Mouse (Mus musculus): Measurements from ENCODE around the gene Camkk1.

Gene Camkk1

DNA sequence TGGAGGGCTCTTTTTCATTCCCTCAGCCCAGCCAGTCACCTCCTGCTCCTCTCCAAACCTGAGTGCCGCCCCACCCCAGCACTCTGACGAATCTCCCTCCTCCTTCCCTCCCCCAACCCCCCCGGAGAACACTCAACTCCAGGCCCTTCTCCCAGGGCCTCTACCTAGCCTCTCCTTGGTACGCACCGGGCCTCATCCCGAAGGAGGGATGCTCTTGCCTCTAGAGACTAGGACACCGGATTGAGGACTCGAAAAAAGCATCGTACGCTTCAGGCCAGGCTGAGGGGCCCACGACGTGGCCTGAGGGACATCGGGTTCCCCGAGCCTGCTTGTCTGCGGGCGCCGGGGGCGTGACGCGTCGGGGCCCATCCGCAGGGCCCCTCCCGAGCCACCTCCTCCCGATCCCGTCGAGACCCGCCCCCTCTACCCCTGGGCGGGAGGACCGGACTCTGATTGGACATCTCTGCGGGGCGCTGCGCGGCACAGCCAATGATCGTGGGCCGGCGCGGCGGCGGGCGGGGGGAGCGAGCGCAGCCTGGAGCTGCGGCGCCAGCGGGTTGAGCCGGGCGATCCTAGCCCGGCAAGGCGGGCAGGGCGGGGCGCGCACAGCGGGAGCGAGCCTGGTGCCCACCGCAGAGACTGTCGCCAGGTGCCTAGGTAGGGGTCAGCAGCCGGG, at the start of gene Camkk1:
Camkk1 (plus strand) TSS at position 538 of the 676 bp plus-strand sequence.
- peak; percentile 87 for DNase-seq (ENCODE audit: low spot score)

DNA sequence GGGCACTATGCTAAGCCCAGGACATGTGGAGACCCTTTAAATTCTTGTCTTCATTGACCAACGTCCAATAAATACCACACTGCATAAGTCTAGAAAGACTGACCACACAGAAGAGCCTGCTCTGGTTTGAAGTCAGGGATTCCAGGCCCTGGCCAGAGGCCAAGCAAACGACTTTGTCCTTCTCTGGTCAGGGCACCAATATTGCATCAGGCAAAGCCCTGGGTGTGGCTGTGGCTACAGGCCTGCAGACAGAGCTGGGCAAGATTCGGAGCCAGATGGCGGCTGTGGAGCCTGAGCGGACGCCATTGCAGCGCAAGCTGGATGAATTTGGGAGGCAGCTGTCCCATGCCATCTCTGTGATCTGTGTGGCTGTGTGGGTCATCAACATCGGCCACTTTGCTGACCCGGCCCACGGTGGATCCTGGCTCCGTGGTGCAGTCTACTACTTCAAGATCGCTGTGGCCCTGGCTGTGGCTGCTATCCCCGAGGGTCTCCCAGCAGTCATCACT, 43.8 kb upstream of the Camkk1 start:
- DNase-seq (ENCODE audit: low spot score): no peak

DNA sequence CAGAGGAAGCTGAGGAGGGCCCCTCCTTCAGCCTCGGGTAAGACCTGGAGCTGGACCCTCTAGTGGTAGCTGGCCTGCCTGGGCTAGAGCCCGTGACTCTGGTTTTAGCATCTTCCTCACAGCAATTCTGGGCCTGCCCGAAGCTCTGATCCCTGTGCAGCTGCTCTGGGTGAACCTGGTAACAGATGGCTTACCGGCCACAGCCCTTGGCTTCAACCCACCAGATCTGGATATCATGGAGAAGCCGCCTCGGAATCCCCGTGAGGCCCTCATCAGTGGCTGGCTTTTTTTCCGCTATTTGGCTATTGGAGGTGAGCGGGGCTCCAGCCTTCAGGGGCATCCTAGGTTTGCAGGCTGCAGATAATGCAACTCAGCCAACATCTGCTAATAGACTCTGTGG, 36.3 kb upstream of the Camkk1 start:
- DNase-seq (ENCODE audit: low spot score): no peak

DNA sequence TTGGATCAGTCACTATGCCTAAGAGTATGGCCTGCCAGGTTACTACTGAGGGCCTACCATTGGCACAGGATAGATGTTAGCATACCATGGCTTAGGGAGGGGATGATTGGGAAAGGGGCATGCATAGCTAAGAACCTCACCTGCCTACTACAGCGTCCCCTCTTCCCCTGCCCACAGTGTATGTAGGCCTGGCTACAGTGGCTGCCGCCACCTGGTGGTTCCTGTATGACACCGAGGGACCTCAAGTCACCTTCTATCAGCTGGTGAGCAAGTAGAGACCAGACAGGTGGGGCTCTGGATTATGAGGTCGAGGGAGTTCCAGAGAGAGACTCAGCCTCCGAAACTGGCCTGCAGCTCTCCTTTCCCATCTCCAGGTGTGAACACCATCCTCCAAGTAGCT, 35.5 kb upstream of the Camkk1 start:
- DNase-seq (ENCODE audit: low spot score): no peak

DNA sequence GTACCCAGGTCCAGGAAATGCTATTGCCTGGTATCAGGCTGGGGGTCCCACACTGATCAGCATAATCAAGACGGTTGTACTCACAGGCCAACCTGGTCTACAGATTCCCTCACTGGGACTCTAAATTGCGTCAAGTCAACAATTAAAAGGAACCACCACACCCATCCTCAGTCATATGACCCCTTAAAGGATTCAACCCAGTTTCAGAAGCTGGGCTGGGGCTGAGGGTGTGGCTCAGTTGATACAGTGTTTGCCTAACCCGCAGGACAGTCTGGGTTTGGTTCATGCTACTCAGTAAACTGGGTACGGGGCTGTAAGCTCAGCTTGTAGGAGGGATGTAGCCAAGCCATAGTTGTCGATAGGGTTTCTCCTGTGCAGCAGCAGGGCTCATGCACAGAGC, 32.1 kb upstream of the Camkk1 start:
- no peak for DNase-seq (ENCODE audit: low spot score)

DNA sequence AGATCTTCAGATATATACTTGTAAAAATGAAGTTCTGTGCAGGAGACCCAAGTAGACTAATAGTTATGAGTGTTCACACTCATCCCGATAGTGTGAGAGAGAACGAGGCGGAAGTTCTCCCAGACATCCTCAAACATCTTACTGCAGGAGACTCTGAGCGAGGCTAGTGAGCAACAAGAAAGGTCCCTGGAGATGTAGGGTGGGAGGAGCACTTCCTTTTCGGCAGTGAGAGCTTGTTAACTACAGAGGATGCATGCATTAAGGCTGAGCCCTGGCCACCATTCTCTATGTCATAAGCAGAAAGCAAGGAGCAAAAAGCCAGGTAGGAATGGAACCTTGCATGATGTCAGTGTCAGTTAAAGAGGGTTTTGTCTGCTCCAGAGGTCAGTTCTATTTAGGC, 31.6 kb upstream of the Camkk1 start:
- no peak for DNase-seq (ENCODE audit: low spot score)

DNA sequence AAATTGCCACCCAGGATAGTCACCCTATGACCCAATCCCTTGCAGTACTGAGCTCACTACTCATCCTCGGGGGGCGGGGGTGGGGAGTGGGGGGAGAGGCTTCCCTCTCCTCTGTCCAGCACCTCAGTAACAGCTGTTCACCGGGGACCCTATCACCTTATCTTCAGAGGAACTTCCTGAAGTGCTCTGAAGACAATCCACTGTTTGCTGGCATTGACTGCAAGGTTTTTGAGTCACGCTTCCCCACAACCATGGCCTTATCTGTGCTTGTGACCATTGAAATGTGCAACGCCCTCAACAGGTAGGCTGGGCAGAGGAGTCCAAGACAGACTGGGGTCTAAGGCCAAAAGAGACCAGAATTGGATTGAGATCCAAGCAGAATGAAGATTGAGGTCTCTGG, 31.0 kb upstream of the Camkk1 start:
- no peak for DNase-seq (ENCODE audit: low spot score)

DNA sequence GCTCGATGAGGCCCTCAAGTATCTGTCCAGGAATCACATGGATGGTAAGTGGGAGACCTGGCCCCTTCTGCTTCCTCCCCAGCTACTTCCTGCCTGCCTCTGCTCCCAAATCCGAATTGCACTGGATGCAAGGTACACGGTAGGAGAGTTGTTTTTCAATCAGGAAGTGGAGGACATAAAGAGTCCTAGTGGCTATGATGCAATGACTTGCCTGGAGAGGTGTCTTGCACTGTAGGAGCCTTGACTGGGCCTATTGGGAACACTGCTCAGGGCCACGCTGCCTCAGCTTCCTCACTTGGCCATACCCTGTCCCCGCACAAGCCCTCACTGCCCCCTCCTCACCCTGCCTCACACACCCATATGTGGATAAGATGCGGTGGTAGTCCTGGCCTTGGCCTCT, 29.8 kb upstream of the Camkk1 start:
- DNase-seq (ENCODE audit: low spot score): no peak

DNA sequence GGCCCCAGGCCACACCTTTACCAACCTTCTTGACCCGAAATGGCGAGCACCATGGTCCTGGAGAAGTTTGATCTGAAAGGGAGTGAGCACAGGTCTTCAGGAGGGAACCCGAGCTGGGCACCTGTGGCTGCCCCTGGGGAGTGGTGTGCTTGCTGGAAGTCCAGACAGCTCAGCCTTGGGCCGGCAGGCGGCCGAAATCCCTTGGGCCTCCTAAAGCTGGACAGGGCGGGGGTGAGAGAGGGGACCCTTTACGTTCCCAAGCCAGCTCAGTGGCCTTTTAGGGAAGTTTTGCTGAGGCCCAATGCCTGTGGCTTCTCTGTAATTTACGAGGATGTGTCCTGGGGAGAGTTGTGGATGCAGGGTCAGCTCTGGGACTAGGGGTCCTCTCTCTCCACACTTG, 28.1 kb upstream of the Camkk1 start:
- DNase-seq (ENCODE audit: low spot score): no peak

DNA sequence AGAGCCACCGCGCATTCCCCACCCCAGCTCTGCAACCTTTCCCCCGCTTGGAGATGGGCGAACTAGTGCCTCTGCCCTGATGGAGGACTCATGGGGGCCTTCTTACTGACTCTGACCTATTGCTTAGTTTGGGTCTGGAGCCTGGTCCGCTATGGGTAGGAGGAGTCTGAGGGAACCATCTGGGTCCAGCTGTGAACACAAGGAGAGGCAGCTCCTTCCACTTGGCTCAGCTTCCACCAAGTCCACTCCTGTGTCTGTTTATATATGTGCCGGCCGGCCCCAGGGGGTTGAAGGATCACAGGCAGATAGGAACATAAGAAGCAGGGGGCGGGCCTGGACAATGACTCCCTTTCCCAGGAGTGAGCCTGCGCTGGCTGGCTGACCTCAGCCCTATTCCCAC, 26.8 kb upstream of the Camkk1 start:
- DNase-seq (ENCODE audit: low spot score): peak; percentile 29

DNA sequence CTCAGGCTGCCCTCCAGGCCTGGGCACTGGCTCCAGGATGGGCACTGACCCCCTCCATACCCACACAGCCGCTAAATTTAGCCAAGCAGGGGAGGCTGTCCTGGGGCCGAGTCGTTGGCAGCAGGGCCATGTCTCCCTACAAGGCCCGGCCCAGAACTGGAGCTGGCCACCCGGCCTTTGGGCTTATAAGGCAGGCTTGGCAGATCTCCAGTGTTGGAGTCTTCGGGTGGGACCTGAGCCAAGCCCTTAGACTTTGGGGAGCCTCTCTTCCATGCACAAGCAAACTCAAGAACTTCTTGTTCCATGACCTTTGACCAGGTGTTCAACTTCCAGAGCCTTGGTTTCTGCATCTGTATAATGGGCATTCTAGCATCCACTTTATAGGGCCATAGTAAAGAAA, 22.5 kb upstream of the Camkk1 start:
- no peak for DNase-seq (ENCODE audit: low spot score)

DNA sequence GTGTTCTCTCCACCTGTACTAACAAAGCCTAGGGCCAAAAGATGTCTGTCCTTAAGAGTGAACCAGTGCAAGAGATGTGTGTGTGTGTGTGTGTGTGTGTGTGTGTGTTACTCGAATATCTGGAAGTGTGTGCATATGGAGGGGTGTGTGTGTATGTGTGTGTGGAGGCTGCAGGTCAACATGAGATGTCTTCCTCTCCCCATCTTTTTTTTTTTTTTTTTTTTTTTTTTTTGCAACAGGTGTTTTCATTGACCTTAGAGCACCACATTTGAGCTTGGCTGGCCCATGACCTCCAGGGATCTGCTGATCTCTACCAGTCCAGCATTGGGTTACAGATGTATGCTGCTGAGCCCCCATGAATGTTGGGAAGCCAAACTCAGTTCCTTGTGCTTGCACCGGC, 22.0 kb upstream of the Camkk1 start:
- no peak for DNase-seq (ENCODE audit: low spot score)

DNA sequence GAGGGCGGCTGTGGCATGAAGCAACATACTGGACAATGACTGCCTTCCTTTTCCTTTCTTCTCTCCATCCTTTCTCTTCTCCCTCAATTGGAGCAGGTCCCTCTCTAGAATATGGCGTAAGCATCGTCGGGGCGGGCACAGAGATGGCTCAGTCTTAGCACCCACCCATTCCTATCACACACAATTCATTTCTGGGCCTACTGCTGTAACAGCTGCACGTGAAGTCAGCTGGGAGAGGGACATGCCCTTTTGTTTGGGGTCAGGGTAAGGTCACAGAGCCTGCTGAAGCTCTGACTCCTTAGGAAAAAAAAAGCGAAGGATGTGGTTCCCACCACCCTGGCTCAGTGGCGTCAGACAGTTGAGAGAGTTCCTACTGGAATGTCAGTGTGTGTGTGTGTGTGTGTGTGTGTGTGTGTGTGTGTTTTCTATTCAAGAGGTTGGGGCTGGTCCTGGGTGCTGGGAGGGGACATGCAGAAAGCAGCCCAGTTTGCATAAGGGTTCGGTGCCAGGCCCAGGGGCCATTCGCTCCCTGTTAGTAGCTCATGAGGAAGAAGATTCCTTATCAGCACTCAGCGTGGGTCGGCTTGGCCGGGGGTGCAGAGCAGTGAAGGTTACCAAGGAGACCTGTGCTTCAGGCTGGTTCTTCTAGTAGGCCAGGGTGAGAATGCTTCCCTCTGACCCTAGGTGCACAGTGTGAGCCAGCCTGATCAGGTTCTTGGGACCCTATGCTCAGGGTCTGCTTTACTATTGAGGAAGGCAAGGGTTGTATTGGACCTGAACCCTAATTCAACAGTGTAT, 21.1 kb upstream of the Camkk1 start:
- DNase-seq (ENCODE audit: low spot score): no peak

DNA sequence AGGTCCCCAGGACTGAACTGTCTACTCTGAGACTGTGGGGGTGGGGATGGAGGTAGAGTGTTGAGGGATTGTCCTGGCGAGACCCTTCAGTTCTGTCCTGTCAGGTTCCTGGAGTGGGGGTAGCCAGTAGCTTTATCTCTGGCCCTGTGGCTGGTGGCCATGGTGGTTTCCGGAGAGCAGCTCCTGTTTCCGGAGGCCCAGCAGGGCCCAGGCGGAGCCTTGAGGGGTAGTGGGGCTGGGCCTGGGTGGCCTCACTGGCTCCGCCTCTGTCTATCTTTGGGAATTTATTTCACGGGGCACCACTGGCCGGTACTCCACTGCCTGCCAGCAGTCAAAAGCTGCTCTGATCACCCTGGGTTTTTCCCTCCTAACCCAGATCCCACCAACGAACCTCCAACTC, 20.0 kb upstream of the Camkk1 start, which contains the start of gene P2rx1:
P2rx1 (plus strand) TSS at position 333 of the 400 bp plus-strand sequence.
- peak; percentile 20 for DNase-seq (ENCODE audit: low spot score)

DNA sequence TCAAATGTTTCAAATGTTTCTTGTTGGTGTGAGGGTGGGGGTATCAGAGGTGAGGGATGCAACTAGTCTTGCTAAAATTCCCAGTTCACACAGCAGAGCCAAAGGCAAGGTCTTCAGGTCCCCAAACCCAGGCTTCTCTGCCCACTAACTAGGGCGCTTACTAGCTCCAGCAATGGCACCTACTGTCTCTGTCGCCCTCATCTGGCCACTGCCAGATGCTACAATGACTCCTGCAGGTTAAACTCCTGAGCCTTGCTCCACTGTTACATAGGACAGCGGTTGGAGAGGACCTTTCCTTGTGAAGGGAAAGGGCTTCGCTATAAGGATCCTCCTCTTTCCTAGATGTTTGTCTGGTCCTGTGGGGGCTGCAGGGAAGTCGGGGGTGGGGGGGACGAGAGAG, 17.8 kb upstream of the Camkk1 start:
- peak; percentile 47 for DNase-seq (ENCODE audit: low spot score)

DNA sequence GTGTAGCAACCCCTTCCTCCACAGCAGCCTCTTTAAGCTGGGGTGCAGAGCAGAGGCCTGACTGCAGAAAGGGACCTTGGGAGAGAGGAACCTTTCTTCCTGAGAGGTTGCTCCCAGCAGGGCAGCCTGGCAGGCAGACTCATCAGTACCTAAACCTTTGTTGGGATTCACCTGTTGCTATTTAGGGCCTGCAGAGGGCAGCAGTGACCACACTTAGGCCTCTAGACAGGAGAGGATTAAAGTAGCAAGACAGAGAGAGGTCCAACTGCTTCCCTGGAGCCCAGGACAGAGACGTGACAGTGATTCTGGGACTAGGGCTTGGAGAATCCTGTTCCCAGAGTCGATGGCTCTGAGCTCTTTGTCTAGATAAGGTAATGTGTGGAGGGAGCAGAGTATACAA, 12.4 kb upstream of the Camkk1 start:
- no peak for DNase-seq (ENCODE audit: low spot score)

DNA sequence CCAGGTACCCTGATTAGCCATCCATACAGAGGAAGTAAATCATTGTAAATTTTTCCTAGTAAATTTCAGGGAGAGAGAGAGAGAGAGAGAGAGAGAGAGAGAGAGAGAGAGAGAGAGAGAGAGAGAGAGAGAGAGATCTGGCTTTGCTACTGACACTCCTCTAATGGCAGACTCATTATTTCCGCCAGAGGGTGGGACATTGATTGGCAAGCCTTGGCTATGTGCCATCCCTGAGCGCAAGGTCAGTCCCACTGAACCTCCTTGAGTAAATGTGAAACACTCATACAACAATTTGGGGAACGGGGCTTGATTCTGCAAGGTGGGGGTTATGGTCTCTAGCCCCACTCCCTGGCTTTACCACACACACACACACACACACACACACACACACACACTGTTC, 11.7 kb upstream of the Camkk1 start:
- DNase-seq (ENCODE audit: low spot score): no peak

DNA sequence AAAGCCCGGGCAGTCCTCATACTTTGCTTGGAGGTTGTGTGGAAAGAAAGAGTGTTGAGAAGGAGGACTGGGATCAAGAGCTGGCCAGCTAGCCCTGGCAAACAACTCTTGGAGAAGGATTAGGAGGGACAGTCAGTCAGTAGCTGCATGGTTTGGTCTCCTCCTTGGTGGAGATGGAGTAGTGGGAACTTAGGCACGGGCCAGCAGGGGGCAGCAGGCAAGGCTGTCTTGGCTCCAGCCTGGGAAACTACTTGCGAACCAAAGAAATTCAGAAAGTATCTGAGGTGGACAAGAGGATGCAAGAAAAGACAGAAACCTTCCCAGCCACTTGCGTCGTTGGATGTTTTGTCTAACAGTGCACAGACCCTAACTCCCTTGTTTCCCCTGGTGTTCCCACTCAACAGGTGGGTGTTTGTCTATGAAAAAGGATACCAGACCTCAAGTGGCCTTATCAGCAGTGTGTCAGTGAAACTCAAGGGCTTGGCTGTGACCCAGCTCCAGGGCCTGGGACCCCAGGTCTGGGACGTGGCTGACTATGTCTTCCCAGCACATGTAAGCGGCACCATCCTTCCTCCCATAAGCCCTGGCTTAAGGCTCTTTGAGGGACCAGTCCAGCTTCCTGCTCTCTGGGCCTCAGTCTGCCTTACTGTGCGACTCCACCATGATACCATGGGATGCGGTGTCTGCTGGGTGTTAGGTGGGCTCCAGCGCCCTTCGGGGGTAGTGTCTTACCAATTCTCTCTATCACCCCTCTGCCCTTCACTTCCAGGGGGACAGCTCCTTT, 10.9 kb upstream of the Camkk1 start:
- no peak for DNase-seq (ENCODE audit: low spot score)

DNA sequence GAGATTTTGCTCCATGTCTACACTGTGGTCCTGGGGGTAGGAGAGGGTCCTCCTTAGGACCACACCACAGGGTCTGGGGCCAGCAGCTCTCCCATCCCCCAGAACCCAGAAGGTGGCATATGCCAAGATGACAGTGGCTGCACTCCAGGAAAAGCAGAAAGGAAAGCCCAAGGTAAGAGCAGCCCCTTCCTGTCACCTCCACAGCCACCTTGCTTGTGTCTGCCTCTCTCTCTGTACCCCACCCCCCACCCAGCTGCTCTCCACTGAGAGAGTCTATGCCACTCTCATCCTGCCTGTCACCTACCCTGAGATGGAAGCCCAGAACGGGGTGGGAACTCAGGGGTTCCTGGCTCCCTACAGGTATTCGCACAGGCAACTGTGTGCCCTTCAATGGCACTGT, 10.0 kb upstream of the Camkk1 start:
- no peak for DNase-seq (ENCODE audit: low spot score)

DNA sequence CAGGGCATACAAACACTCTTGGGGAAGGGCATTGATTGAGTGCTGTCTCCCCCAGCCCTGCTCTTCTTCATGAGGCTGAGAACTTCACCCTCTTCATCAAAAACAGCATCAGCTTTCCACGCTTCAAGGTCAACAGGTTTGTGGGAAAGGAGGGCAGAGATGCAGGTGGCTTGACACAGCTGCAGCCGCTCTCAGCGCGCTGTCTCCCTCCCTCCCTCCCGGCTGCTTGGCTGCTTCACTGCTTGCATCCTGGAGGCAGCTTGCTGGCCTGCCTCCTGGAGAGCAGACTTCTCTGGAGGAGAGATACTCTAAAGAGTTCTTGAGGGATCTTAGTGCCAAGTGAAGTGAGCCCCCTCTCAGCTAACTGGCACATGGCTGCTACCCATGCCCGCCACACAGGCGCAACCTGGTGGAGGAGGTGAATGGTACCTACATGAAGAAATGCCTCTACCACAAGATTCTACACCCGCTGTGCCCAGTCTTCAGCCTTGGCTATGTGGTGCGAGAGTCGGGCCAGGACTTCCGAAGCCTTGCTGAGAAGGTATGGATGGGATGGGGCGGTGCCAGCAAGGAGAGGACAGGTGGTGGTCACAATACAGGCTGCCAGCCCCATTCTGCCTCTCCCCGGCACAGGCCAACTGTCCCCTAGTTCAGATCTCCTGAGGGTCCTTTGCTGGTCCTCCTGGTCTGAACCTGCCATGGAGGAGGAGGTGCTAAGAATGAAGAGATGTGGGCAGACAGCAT, 9.1 kb upstream of the Camkk1 start:
- no peak for DNase-seq (ENCODE audit: low spot score)

DNA sequence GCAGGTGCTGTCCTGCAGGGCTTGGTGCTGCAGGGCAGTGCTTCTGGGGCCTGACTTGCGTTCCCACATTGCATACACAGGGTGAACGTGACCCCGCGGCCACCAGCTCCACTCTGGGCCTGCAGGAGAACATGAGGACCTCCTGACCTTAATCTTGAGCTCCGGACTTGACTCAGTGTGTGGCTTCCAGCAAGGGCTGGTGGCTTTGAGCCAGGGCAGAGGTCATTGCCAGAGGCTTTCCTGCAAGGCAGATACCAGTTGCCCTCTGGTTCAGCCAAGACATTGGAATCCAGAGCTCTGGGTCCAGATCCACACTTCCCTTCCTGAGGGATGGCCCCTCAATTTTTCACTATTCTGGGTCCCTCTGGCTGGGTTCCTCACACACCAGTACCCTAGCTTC, 4.8 kb upstream of the Camkk1 start:
- DNase-seq (ENCODE audit: low spot score): no peak

DNA sequence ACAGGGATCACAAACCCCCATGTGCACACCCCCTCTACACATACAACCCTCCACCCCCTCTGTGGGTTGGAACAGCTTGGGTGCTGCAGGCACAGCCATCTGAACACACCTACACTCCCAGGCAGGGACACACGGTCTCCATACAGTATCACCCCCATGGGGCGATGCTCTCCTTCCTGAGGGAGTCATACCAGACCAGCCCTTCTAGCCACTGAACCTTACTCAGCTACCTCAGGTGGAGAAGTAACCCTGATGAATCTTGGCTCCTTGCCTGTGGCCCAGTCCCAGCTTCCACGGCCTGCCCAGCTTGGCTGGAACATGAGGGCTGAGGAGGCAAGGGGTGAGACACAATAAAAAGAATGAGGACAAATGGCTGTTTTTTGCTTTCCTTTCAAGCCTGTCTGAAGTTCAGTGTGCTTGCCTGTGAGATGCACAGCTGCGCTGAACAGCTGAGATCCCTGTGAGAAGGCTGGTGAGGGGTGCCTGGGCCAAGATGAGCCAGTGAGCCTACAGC, 3.9 kb upstream of the Camkk1 start:
- DNase-seq (ENCODE audit: low spot score): no peak
